Mouse (Mus musculus): ENCODE measurements around the gene Tut7. TPM values are rescaled to one million over a fixed set of nuclear protein-coding genes. Genes with fewer than 3 reads are reported as not detected.
"Not testable (repeated sequence)": the region's sequence is repeated elsewhere in the genome, so short reads cannot be mapped to it uniquely, and the experiment has no call there.

The Tut7 gene
- polyA plus RNA-seq, 2 experiments: 40.3 to 45.3 TPM

DNA sequence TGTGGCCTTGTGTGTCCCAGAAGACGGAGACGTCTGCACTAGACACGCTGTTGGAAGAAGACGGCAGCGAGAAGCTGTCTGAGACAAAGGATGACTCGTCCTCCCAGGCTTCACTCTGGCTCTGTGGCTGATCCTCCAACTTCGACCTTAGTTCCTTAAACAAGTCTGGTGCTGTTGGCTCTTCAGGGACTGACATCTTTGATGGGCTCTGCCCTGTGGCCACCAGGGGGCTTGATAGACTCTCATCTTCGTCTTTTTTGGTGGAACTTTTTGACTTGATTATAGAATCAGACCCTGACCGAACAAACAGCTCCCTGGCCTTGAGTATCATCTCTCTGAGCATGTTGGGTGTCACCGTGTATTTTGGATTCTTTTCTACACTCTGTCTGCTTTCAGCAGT is 81.2 kb downstream of the Tut7 start:
- peaks cover 40 to 43% of the 10 kb centered on the region in 2 experiments for H3K4me1 ChIP-seq (replicated peaks; ENCODE audit: control insufficient read depth in 2 of 2, insufficient read depth in 2 of 2, low read length in 1 of 2)
- no peaks in the 10 kb centered on the region for H3K9me3 ChIP-seq (ENCODE audit: control insufficient read depth, low read length)
- no peak for ATAC-seq (ENCODE audit: insufficient read depth)
- no peak overlapping the region for H3K4me2 ChIP-seq (ENCODE audit: low read depth)
- no peak overlapping the region for H3K4me3 ChIP-seq (ENCODE audit: insufficient read depth in 1 of 2, low read depth in 2 of 2, low read length in 2 of 2)
- H3K27ac ChIP-seq: no peak overlapping the region
- H3K9ac ChIP-seq (replicated peaks): no peak overlapping the region; the same call in 1 of the 2 replicates
- no peaks in the 10 kb centered on the region for H3K36me3 ChIP-seq (replicated peaks; ENCODE audit: control insufficient read depth, insufficient read depth, low read depth)
- no peaks in the 10 kb centered on the region for H3K27me3 ChIP-seq (ENCODE audit: control insufficient read depth, insufficient read depth, low read length)
- WGBS (ENCODE audit: insufficient replicate concordance): 44% methylated on average over 10 of the region's 10 CpGs
- no peak for DNase-seq (ENCODE audit: low read depth in 3 of 3, low spot score in 3 of 3)
- TF ChIP-seq EP300 (IDR thresholded peaks at IDR 0.05; ENCODE audit: low read depth) (no peak), CTCF (IDR thresholded peaks at IDR 0.05; ENCODE audit: low read depth) (peak; percentile 73)

DNA sequence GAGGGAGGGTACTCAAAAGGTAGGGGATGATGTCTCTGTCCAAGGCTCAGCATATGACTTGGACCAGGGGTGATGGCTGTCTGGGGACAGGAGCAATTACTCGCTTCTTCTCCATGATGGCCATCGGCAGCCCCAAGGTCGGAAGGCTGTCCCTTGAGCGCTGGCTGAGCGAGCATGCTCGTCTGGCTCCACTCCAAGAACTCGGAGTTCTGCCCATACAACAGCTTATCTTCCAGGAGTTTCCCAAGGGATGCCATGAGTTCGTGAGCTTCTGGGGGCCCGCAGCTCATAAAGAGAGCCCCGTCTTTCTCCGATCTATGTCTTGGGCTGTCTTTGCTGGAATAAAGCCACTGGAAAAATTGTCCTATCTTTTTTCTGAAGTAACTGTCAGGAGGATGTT is 81.9 kb downstream of the Tut7 start:
- no peak for TF ChIP-seq EP300 (IDR thresholded peaks at IDR 0.05; ENCODE audit: low read depth)
- TF ChIP-seq CTCF (IDR thresholded peaks at IDR 0.05; ENCODE audit: low read depth): no peak
- ATAC-seq (ENCODE audit: insufficient read depth) (no peak), DNase-seq (ENCODE audit: low read depth in 3 of 3, low spot score in 3 of 3) (no peak)
- 89% methylated on average over 11 of the region's 11 CpGs for WGBS (ENCODE audit: insufficient replicate concordance)
- no peak overlapping the region for H3K27ac ChIP-seq
- peaks cover 43 to 45% of the 10 kb centered on the region in 2 experiments for H3K4me1 ChIP-seq (replicated peaks; ENCODE audit: control insufficient read depth in 2 of 2, insufficient read depth in 2 of 2, low read length in 1 of 2)
- H3K27me3 ChIP-seq (ENCODE audit: control insufficient read depth, insufficient read depth, low read length): no peaks in the 10 kb centered on the region
- H3K4me3 ChIP-seq (ENCODE audit: insufficient read depth in 1 of 2, low read depth in 2 of 2, low read length in 2 of 2): no peak overlapping the region
- no peaks in the 10 kb centered on the region for H3K36me3 ChIP-seq (replicated peaks; ENCODE audit: control insufficient read depth, insufficient read depth, low read depth)
- no peaks in the 10 kb centered on the region for H3K9me3 ChIP-seq (ENCODE audit: control insufficient read depth, low read length)
- no peak overlapping the region for H3K4me2 ChIP-seq (ENCODE audit: low read depth)
- H3K9ac ChIP-seq (replicated peaks): no peak overlapping the region

DNA sequence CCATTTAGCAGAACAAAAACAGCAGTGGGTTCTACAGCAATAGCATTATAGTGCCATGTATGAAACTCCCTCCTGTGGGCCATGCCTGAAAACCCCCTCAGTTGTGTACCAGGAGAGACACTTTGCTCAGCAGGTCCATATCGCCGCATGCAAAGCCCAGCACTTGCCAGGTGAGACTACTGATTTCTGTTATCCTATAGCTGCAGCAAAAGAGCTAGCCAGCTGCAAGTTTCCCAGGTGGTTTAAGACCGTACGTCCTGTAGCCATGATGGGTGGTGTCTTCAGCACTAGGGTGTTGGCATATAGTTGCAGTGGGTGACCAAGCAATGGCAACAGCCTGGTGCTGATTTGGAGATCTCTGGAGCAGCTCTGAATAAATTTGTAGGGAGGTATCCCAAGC is 83.5 kb downstream of the Tut7 start:
- peak overlapping the region; percentile 56 for H3K9ac ChIP-seq (replicated peaks)
- TF ChIP-seq CTCF (IDR thresholded peaks at IDR 0.05; ENCODE audit: low read depth) (peak; percentile 39; the same call in 1 of the 2 replicates), EP300 (IDR thresholded peaks at IDR 0.05; ENCODE audit: low read depth) (peak; percentile 98)
- peak overlapping the region in 1 of 2 experiments; percentile 4; a peak in 1 of 4 replicates for H3K4me3 ChIP-seq (ENCODE audit: insufficient read depth in 1 of 2, low read depth in 2 of 2, low read length in 2 of 2)
- ATAC-seq (ENCODE audit: insufficient read depth): peak; percentile 74
- no peaks in the 10 kb centered on the region for H3K9me3 ChIP-seq (ENCODE audit: control insufficient read depth, low read length)
- DNase-seq (ENCODE audit: low read depth in 3 of 3, low spot score in 3 of 3): peak; percentile 80 to 85 (median 82)
- H3K4me2 ChIP-seq (ENCODE audit: low read depth): peak overlapping the region; percentile 55
- peaks cover 58 to 59% of the 10 kb centered on the region in 2 experiments for H3K4me1 ChIP-seq (replicated peaks; ENCODE audit: control insufficient read depth in 2 of 2, insufficient read depth in 2 of 2, low read length in 1 of 2)
- no peaks in the 10 kb centered on the region for H3K36me3 ChIP-seq (replicated peaks; ENCODE audit: control insufficient read depth, insufficient read depth, low read depth)
- no peaks in the 10 kb centered on the region for H3K27me3 ChIP-seq (ENCODE audit: control insufficient read depth, insufficient read depth, low read length)
- H3K27ac ChIP-seq: peak overlapping the region; percentile 89
- WGBS (ENCODE audit: insufficient replicate concordance): 23% methylated on average over 4 of the region's 4 CpGs

DNA sequence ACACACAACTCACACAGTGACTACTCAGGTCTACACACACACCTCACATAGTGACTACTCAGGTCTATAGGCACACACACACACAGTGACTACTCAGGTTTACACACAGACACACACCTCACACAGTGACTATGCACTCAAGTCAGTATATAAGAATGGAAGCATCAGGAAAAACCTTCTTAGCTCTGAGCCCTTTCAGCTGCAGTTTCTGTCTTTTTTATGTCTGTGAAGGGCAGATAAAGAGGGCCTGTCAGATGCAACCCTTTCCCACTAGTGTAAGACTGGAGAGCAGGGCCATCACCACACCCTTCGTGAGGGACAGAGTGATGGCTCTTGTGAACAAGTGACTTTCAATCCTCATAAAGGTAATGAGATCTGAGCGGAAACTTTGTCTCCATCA is 84.5 kb downstream of the Tut7 start:
- no peaks in the 10 kb centered on the region for H3K36me3 ChIP-seq (replicated peaks; ENCODE audit: control insufficient read depth, insufficient read depth, low read depth)
- H3K4me3 ChIP-seq (ENCODE audit: insufficient read depth in 1 of 2, low read depth in 2 of 2, low read length in 2 of 2): peak overlapping the region; percentile 17 to 29; a peak in 2 of 4 replicates
- peak overlapping the region; percentile 89 for H3K27ac ChIP-seq
- no peaks in the 10 kb centered on the region for H3K9me3 ChIP-seq (ENCODE audit: control insufficient read depth, low read length)
- peak overlapping the region; percentile 55 for H3K4me2 ChIP-seq (ENCODE audit: low read depth)
- TF ChIP-seq CTCF (IDR thresholded peaks at IDR 0.05; ENCODE audit: low read depth) (no peak), EP300 (IDR thresholded peaks at IDR 0.05; ENCODE audit: low read depth) (peak; percentile 87)
- H3K27me3 ChIP-seq (ENCODE audit: control insufficient read depth, insufficient read depth, low read length): no peaks in the 10 kb centered on the region
- H3K9ac ChIP-seq (replicated peaks): peak overlapping the region; percentile 56
- DNase-seq (ENCODE audit: low read depth in 3 of 3, low spot score in 3 of 3): peak; percentile 82 to 85 (median 84)
- ATAC-seq (ENCODE audit: insufficient read depth): peak; percentile 86
- WGBS (ENCODE audit: insufficient replicate concordance): 20% methylated on average over 2 of the region's 2 CpGs
- H3K4me1 ChIP-seq (replicated peaks; ENCODE audit: control insufficient read depth in 2 of 2, insufficient read depth in 2 of 2, low read length in 1 of 2): peaks cover 63 to 67% of the 10 kb centered on the region in 2 experiments

DNA sequence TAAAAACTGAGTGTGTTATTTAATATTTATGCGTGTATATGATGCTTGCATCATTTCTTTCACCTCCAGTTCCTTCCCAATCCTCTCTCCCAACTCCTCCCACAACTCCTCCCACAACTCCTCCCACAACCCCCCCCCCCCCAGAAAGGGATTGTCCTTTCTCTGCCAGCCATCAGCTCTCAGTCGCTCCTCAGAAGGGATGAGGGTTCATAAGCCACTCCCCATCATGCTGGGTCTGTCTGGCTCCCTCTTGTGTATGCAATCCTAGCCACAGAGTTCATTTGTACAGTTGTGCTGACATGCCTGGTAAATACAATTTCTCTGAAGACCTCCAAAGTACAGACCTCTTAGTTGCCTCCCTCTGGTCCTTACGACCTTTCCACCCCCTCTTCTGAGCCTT is 87.8 kb downstream of the Tut7 start:
- ATAC-seq (ENCODE audit: insufficient read depth): no peak
- H3K4me1 ChIP-seq (replicated peaks; ENCODE audit: control insufficient read depth in 2 of 2, insufficient read depth in 2 of 2, low read length in 1 of 2): peaks cover 64 to 67% of the 10 kb centered on the region in 2 experiments

DNA sequence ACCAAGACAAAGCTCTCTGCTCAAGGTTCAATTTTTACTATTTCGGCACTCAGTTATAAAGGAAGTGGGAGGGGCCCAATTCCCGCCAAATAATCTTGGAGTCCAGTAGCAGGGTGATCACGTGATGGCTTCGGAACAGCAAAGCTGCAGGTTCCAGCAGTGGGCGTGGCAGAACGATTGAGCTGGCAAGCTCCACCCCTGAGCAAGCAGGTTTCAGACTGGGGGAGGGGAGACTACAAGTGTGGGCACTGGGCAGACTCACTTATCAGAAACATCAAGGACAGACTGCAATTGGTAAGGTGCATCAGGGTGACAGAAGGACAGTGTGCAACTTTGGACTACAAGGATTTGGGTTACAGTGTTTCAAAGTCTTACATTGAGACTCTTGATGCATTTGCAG is 88.6 kb downstream of the Tut7 start:
- DNase-seq (ENCODE audit: low read depth in 3 of 3, low spot score in 3 of 3): peak in 1 of 3 experiments; percentile 54
- ATAC-seq (ENCODE audit: insufficient read depth): peak; percentile 3; the same call in 1 of the 2 replicates
- H3K27me3 ChIP-seq (ENCODE audit: control insufficient read depth, insufficient read depth, low read length); H3K9me3 ChIP-seq (ENCODE audit: control insufficient read depth, low read length); H3K36me3 ChIP-seq (replicated peaks; ENCODE audit: control insufficient read depth, insufficient read depth, low read depth): not testable (repeated sequence)
- Histone ChIP-seq H3K4me2 (ENCODE audit: low read depth) (peak overlapping the region; percentile 45), H3K9ac (replicated peaks) (peak overlapping the region; percentile 40; the same call in 1 of the 2 replicates), H3K27ac (peak overlapping the region; percentile 78), H3K4me3 (ENCODE audit: insufficient read depth in 1 of 2, low read depth in 2 of 2, low read length in 2 of 2) (peak overlapping the region in 1 of 2 experiments; percentile 12; a peak in 1 of 4 replicates), H3K4me1 (replicated peaks; ENCODE audit: control insufficient read depth in 2 of 2, insufficient read depth in 2 of 2, low read length in 1 of 2) (peaks cover 56 to 59% of the 10 kb centered on the region in 2 experiments)
- 9% methylated on average over 6 of the region's 6 CpGs for WGBS (ENCODE audit: insufficient replicate concordance)

More for the DNA sequence above, 87.8 kb downstream of the Tut7 start:
- peak; percentile 51 to 52 (median 51) for DNase-seq (ENCODE audit: low read depth in 3 of 3, low spot score in 3 of 3)
- WGBS (ENCODE audit: insufficient replicate concordance): 33% methylated on average over 3 of the region's 3 CpGs
- no peaks in the 10 kb centered on the region for H3K36me3 ChIP-seq (replicated peaks; ENCODE audit: control insufficient read depth, insufficient read depth, low read depth)
- TF ChIP-seq CTCF (IDR thresholded peaks at IDR 0.05; ENCODE audit: low read depth): peak; percentile 66
- TF ChIP-seq EP300 (IDR thresholded peaks at IDR 0.05; ENCODE audit: low read depth): no peak
- no peak overlapping the region for H3K4me3 ChIP-seq (ENCODE audit: insufficient read depth in 1 of 2, low read depth in 2 of 2, low read length in 2 of 2)
- peak overlapping the region; percentile 45; the same call in 1 of the 2 replicates for H3K4me2 ChIP-seq (ENCODE audit: low read depth)
- H3K27me3 ChIP-seq (ENCODE audit: control insufficient read depth, insufficient read depth, low read length): no peaks in the 10 kb centered on the region
- peak overlapping the region; percentile 78 for H3K27ac ChIP-seq
- H3K9me3 ChIP-seq (ENCODE audit: control insufficient read depth, low read length): no peaks in the 10 kb centered on the region
- no peak overlapping the region for H3K9ac ChIP-seq (replicated peaks)

All from liver, embryonic 14.5 days (tissue).